Mouse (Mus musculus) CH12F3 (cell line): ENCODE measurements around the gene Twf1.

Source experiments
- in situ Hi-C: fragments of 300-500 bp; cut with MboI; formaldehyde crosslinking; loops from 2 replicates; pipeline ENCODE4 v1.14.3; 2020; ENCODE audit warnings: low sequenced_read_pairs

Gene Twf1

DNA sequence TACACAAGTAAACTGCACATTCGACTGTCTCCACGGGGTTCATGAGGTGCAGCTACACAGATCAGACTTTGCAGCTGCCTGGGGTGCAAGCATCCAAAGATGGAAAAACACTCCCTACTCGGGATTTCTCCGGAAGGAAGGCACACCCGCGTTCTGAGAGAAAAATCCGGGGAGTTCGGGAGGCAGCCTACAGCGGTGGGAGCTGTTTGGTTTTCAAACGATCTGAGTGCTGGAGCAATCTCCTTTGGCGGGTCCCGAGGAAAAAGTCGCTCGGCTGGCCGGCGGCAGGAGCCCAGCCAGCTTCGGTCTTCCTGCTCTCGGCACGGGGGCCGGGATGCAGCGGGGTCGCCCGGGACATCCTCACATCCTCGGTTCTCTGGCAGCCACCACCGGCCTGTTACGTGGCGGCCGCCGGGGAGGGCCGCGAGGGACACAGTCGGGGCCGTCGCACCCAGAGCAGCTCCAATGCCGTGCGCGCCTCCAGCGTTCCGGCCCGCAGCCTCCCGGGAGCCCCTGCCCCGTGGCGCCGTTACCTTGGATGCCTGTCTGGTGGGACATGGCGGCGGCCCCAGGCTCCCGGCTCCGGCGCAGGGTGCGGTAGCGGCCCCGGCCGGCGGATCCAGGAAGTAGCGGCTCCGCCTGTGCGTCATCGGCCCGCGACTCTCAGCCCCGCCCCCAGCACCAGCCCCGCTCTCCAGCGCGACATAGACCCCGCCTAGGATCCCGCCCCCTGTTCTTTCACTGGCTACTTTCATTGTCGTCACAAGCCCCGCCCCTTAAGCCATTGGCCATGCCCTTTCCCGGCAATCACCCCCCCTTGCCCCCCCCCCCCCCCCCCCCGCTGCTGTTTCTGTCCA lies at the start of gene Twf1:
Gene Twf1 (minus strand): TSS at position 671 of the 857 bp plus-strand sequence.
- in situ Hi-C loops, result no loop called here

DNA sequence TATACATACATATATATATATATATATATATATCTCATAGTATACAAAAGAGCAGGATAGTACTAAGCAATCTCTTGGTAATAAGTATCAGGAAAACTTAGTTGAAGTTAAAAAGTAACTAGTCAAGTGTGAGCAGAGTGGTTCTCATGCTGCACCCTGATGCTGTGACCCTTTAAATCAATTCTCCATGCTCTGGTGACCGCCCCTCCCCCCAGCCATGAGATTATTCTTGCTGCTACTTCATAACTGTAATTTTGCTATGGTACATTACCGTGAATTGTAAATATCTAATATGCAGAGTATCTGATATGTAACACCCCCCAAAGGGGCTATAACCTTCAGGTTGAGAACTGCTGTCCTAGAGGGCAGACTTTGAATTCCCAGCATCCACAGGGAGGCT lies 49.4 kb upstream of the Twf1 start:
- in situ Hi-C loops, result no loop called here

DNA sequence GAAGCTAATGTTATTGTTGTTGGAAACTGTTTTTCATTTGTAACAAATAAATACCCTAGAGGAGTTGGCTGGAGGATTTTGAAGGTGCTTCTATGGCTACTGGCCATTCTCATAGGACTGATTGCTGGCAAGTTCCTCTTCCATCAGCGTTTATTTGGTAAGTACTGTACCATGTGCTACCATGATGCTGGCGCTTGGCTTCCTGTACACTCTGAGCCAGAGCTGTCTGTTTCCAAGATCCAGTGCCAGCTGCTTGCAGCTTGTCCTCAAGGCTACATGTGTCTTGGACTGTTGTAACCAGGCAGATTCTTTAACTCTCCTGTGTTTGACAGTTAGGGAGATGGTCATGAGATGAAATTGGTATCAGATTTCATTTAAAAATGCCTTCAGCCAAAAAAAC lies 48.5 kb upstream of the Twf1 start:
- in situ Hi-C loops, result no loop called here

DNA sequence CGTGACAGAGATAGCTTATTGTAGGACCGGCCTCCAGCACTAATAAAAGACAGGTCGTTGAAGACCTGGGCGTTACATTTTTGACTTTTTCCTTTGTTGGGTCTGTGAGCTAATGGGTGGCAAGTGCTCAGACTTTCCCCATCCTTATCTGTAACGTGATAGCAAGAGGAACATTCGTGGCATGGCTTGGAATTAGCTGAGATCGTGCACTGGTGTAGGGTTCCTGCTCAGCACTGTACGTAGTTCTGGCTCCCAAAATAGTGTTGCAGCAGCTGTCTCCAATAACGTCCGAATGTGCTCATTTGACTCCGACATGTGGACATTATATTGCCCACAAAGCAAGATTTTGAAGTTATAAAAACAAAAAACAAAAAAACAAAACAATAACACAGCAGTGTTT lies 44.8 kb upstream of the Twf1 start:
- in situ Hi-C loops, result no loop called here

DNA sequence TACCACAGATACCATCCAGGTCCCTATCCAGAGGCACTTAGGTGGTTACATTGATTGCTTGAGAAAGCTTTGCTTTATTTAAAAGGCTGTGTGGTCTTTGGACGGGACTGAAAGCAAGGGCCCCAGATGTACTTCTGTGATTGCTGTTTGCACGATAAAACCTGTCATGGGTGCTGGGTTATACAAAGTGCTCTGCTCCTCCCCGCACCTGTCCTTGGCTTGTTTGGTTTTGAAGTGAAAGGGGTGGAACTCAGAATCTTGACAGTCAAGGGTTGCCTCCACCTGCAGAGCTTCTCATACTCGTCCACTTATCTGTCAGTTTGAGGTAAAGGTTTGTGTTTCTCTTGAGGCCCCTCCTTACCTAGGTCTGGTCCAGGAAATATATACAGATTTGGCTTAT lies 40.9 kb upstream of the Twf1 start:
- in situ Hi-C loops, result no loop called here

DNA sequence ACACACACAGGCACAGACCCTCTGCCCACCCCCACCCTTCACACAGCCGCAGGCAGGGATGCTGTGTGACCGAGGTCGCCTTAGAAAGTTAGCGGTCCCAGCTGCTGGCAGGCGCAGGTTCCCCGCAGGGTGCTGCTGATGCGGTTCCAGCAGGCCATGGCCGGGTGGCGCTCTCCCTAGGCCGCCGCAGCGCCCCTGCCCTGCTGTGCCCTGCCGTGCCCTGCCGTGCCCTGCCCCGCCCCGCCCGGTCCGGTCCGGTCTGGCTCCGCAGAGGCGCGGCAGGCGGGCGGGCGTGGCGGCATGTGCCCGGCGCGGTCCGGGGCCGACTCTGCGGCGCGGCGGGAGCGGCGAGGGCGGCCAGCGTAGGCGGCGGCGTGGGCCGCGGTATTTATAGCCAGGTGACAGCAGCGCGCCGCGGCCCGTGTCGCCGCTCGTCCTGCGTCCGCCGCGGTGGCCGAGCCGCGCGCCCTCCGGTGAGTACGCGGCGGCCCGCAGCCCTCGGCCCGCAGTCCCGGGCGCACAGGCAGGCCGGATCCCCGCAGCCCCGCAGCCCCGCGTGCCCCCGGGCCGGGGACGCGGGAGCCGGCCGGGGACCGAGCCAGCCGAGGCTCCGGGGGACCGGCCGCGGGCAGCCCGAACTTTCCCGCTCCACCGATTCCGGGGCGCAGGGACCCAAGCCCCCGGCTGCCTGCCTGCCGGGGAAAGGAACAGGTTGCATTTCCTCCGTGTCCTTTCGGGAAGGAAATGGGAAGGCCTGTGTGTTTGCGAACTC lies 39.3 kb upstream of the Twf1 start, which contains the start of gene Tmem117:
Gene Tmem117 (plus strand): TSS at position 403 of the 772 bp plus-strand sequence.
- in situ Hi-C loops, result no loop called here

DNA sequence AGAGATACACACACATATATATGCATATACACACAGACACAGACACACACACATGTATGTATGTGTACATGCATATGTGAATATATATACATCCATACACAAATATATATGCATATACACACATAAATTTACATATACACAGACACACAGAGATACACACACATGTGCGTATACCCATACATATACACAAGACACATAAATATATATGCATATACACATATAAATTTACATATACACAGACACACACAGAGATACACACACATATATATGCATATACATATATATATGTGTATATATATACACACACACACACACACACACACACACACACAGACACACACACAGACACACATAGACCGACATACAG lies 38.8 kb upstream of the Twf1 start:
- in situ Hi-C loops, result no loop called here

DNA sequence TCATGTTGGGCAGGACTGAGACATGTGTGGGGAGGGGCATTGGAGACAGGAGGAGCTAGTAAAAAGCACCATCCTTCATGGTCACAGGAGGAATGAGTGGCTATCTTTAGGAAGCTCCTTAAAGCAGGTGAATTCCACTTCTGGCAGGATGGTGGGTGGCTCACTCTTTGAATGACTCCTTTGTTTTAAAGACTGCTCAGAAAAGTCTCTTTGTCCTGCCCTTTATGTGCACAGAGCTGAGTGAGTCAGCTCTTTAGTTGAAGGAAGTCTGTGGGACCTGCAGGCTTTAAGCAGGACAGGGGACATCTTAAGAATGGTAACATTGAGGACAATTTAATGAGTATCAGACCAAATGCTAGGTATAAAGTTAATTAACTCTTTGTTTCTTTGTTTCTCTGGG lies 31.2 kb upstream of the Twf1 start:
- in situ Hi-C loops, result no loop called here

DNA sequence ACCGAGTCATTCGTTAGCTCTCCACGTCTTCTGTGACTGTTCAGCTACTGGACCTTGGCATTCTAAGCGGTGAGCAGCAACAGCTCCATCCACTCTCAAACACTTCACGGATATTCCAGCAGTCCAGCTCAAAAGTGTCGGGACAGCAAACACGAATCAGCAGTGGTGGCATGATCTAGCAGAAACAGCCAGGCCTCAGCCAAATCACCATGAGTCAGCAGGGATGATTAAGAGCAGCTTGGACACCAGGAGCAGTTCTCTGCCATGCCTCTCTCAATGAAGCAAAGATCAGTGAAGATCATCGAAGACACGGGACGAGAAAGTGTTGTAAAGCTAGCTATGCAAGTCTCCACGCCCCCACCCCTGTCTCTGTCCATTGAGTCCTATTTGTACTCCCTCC lies 26.3 kb upstream of the Twf1 start:
- in situ Hi-C loops, result no loop called here

DNA sequence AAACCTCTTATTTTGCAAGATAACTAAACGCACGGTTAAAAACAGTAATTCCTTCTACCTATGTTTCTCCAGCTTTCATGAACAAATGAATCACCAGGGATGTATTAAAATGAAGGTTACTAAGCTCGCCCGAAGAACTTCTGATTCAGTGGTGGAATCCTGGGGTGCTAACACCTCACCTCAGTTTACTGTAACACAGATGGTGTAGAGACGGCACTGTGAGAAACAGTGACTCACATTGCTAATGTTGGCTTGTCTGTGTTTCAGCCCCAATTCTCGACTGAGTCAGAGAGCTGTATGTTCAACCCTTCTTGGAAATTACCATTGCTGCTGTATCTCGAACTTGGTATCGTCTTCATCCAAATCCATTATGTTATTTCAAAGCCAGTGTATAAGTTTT lies 18.1 kb upstream of the Twf1 start:
- in situ Hi-C loops, result no loop called here

DNA sequence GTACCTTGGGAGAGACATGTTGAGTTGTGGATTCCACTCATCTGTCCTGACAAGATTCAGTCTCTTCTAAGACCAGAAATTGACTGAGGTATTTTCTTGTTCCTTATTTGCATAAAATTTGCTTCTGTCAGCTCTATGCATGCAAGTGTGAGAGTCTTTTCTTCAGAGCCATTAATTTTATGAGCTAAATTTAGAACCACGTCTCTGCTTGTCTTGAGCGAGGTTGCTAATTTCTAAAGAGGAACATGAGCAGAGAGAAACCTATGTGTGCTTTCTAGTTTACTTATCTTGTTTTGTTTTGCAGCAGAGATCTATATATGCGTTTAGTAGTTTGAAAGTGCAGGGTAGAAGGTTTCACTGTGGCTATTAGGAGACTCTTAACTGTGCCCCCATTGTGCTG lies 12.8 kb upstream of the Twf1 start:
- in situ Hi-C loops, result no loop called here

DNA sequence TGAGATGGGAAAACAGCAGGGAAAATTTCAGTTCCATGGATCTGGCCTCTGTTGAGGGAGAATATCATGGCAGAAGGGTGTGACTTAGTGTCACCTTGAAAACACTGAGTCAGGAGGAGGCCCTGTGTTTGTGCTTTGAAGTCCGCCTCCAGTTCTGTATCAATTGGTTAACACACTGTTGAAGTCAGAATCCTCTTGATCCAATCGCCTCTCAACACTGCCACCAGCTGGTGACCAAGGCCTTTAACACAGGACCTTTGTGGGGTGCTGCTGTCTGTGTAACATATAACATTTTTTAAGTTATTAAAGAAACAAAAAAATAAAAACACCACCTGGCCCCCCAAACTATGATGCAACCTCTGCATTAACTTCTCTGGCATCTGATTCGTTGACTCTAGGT lies 11.7 kb upstream of the Twf1 start:
- in situ Hi-C loops, result no loop called here

DNA sequence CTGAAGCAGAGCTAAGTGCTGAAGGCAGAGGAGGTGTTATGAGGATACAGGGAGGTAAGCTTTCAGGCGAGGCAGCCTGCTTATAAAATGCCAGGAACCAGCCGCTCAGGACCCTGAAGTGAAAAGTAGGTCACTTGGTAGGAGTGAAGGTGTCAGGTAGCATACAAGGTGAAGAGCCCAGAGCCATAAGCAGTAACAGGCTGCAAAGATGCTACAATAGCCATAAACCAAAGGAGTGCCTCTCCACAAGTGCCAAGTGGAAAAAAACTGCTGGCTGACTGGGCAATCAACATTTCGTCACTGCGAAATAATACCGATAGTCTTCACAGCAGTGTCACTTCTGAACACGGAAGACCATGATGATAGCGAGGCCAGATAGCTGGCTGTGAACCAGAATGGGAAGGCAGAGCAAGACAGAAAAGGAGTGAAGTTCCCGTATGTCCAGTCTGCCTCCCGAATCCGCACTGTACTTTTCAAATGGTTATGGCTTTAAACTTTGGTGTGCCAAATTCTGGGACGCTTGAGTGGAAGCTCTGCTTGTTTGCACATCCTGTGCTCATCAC lies 10.5 kb upstream of the Twf1 start:
- in situ Hi-C loops, result no loop called here

DNA sequence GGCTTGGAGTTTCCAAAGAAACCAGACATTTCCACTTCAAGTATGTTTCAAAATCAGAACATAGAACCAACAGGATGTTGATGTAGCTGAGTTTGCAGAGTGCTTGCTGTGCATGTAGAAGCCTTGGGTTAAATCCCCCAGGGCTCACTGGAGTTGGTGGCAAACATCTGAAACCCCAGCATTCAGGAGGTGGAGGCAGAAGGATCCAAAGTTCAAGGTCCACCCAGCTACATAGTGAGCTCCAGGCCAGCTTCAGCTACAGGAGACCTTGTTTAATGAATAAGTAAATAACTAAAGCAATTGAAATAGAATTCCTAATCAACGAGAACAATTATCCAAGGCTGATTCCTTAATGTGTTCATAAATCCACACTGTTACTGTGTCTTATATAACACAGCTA lies 3.9 kb upstream of the Twf1 start:
- in situ Hi-C loops, result no loop called here

DNA sequence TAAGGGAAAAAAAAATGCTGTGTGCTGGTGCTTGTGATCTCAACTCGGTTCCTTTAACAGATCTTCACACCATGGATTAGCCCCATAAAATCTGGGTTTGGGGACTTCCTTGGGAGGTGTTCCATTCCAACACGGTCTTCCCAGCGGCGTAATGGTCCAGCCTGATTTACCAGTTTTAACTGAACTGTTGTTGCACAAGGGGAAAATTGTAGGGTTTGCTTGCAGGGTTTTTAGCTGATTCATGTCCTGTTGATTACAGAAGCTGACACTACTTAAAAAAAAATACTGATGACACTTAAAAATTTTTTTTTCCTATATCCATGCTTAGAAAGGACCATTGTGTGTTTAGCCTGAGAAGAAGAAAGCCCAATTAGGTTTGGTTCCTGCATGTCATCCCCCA lies 1.7 kb upstream of the Twf1 start:
- in situ Hi-C loops, result no loop called here

DNA sequence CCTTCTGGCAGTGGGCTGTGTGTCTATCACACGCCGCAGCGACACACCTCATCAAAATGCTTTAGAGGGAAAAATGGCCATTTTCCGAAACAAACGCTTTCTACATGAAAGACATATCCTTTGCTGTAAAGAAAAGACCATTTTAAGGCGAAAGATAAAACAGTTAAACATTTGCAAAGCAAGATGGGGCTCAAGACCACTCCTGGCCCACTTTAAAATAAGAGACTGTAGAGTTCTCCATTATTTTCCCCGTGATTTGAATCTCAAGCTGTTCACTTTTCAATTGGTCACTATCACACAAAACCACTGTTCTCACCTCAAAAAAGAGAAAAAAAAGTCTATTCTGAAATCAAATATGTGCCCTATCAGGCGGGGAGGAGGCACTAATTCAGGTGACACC lies 394 bp upstream of the Twf1 start:
- in situ Hi-C loops, result no loop called here

DNA sequence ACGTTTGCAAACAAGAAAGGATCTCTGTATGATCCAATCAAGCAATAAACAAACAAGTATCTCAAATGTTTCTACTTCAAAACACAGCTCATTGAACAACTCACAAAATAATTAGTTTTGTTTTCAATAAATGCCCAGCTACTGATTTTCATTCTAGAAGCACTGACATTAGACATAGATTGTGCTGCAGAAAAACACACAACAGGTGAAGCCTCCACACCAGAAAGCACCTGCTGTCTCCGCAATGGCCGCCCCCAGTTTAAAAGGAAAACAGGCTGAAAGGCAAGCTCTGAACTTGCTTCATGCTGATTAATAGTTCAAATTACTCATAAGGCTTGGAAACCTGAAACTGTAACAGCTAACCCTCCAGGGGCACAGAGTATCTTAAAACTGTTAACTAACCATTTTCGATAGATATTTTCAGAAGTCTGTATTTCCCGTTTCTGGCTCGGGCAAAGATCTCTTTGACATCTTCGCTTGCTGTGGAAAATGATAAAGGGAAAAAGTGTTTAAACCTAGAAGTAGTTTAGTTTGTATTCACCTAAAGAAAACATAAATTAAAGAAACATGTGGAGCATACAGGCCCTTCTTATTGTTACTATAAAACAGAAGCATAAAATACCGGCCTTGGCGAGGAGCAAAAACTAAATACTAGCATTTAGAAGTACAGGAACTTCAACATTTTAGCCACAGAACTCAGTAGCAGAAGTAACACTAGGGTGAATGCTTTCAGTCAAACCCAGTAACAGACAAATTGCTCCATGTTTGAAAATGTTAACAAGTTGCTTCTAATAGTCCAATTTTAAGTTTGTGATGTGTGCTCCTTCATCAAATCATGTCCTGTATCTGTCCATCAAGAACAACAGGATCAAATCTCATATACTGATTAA lies 1.6 kb downstream of the Twf1 start:
- in situ Hi-C loops, result no loop called here

DNA sequence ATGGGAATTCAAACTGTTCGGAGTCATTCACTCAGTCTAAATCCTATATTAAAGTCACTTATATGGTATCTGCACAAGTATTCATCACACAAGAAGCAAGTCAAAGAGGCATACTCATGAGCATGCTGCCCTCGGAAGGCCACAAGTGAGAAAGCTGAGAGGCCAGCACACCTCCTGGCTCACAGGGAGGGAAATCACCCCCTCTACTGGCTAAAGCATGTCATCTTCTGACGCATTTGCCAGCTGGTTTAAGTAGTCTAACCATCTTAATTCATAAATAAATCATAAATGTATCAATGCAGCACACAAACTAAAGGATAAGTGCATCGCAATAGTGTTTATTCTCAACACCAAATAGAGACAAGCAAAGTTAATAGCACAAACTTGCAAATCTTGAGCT lies 5.0 kb downstream of the Twf1 start:
- in situ Hi-C loops, result no loop called here

DNA sequence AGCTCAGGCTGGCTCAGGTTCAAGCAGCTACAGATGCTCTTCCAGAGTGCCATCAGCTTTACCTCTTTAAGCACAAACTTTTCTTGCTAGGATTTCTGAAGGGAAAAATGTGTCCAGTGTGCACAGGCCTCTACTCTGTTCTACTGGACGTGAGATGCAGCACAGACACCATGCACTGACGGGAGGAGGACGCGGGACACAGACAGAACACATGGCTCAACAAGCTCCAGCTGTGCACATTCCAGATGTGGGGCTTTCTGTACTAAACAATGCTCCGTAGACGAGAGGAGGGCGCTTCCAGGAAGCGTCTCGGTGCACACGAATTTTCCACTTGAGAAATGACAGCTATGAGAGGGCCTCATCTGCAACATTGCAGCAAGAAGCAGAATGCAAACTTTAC lies 6.5 kb downstream of the Twf1 start:
- in situ Hi-C loops, result no loop called here

DNA sequence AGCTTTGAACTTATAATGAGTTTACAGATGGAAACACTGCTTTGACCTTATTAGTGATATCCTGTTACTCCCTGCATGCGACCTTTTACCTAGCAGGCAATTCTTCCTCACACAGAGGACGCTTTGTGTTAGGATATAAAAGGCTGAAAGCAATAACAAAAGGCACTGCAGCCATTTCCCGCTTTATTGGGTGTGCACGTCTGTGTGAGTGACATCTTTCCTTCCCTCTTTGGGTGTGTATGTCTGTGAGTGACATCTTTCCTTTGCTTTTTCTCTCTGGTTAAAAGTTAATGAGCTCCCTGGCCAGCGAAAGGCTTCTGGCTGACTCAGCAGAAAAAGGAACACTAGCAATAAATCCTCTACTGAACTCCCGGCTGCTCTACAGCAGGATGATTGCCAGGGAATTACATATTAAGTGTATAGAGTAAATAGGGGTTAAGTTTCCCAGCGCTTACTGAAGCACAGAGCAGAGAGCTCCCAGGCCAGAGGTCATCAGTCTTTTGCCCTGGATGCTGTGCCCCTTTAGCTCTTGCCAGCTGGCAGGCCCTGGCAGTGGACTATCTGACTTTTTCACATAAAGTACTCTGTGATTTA lies 7.6 kb downstream of the Twf1 start:
- in situ Hi-C loops, result no loop called here
